Mouse (Mus musculus) layer of hippocampus, adult 8-10 months (tissue): ENCODE measurements around the gene Cbfa2t3. TPM values are rescaled to one million over a fixed set of nuclear protein-coding genes. Genes with fewer than 3 reads are reported as not detected.

ENCODE experiments used
- DNase-seq, 2 experiments: peaks; one replicate each; pipeline ENCODE4 v3.0.0; 2022; ENCODE audit warnings: low spot score in 2 of 2
- total RNA-seq, 4 experiments: library from RNA; stranded (reverse); gene quantifications; 2 replicates each; pipeline ENCODE4 v1.2.4; 2022

Cbfa2t3 gene
- total RNA-seq, 4 experiments from 2014 or later: 30.0 to 39.0 (median 37.0) TPM

GRCm38 (mm10) chr8:122611295-122612133 lies 87.4 kb downstream of the Cbfa2t3 start, which contains the start of the genes Galns and Trappc2l:
Gene Galns, minus strand, starts transcription at chr8:122611463.
Gene Trappc2l, plus strand, starts transcription at chr8:122611640.
- DNase-seq: peak; percentile 93 to 95

DNA sequence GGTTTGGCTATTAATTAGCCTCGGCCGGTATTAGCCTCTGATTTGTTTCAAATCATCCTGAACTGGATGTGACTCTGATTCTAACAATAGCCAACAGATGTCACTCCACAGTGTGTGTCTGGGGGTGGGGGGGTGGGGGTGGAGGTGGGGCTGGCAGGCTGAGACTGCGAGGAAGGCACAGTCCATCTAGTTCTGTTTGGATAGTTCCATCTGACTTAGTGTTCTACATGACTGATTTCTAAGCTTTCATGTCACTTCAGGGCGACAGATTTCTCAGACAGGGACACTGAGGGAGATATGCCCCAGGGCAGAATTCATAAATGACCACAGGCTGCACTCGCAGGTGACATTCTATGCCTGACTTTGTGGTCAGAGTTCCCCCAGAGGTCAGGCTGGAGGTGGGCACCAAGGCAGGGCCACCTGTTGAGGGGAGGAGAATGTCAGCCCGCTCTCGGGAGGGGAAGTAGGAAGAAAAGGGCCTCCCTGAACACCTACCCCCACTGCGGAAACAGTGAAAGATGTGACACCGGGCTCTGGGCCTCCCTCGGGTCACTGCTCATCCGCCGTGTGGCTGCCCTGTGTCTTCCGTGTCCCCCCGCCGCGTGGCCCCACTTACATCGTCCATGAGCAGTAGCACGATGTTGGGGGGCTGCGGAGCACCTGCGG lies 88.2 kb downstream of the Cbfa2t3 start:
- DNase-seq: peak in 1 of 2 experiments; percentile 29

DNA sequence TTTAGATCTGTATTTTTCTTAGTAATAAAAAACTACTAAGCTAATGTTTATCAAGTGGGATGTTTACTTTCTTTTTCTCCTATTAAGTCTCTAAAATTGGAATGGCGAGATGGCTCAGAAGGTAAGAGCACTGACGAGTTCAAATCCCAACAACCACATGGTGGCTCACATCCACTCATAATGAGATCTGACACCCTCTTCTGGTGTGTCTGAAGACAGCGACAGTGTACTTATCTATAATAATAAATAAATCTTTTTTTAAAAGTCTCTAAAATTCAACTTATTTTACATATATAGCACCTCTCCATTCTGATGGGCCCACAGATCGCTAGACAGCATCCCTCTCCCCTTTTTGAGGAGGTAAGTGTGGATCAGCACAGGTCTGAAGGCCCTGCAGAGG lies 88.7 kb downstream of the Cbfa2t3 start:
- DNase-seq: no peak

DNA sequence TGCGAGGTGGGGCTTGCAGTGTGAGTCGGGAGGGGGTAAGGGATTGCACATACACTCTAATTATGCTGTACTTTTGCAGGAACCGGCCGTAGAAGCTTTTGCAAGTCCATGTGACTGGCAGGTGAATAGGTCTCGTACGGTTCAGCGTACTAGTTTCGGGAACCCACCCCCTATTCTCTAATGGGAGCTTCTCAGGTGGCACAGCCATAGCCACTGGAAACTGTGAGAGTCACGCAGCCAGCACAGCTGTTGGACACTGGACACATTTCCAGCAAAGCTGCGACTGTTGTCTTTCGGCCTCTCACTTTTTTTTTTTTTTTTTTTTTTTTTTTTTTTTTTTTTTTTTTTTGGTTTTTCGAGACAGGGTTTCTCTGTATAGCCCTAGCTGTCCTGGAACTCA lies 92.1 kb downstream of the Cbfa2t3 start:
- no peak for DNase-seq

DNA sequence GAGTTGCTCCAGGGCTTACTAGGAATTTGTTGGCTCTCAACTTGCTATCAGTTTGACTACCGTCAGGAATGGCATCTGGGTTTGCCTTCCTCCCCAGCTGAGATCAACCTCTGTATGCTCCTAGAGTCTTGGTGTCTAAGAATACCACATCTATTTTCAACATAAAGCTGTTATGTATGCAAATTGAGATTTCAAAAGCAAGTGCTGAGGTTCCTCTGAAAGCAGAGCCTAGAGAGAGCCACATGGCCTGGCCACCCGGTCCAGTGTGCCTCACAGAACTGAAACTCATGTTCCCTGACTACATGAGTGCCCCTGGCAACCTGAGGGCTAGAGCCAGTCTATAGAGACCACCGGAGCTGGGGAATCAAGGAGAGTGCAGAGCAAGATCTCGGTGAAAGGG lies 93.5 kb downstream of the Cbfa2t3 start:
- DNase-seq: no peak

DNA sequence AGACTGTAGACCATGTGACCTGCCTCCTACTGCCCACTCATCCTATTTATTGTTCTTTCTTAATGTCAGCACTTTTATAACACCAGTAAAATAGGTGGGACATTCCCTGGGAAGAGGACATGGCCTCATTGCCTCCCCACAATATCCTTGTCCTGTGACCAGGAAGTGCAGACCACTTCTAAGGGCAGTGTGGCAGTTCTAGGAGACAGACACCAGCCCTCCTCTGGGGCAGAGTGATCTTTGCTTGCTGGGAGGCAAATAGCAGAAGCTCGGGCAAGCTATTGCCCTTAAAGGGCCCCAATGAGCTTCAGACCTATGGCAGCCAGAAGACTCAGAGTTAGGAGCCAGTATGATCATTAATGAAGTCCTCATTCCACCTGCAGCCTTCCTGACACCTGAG lies 94.3 kb downstream of the Cbfa2t3 start:
- no peak for DNase-seq

DNA sequence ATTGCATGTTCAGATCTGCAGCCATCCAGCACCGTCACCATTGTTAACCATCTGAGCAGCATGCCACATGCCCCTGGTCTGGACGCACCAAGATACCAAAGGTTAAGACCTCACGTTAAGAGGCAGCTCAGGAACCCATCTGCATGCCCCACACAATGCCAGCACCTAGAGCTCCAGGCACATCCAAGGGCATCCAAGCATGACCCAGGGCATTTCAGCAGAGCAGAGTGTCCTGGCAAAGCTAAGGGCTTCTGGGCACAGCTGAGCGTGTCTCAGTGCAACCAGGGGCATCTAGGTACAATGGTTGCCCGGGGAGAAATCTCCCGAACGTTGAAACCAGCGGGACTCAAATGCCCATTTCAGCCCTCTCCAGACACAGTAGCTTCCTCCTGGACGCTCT lies 98.2 kb downstream of the Cbfa2t3 start:
- DNase-seq: no peak

GRCm38 (mm10) chr8:122596031-122596430 lies 102.9 kb downstream of the Cbfa2t3 start:
- DNase-seq: no peak

DNA sequence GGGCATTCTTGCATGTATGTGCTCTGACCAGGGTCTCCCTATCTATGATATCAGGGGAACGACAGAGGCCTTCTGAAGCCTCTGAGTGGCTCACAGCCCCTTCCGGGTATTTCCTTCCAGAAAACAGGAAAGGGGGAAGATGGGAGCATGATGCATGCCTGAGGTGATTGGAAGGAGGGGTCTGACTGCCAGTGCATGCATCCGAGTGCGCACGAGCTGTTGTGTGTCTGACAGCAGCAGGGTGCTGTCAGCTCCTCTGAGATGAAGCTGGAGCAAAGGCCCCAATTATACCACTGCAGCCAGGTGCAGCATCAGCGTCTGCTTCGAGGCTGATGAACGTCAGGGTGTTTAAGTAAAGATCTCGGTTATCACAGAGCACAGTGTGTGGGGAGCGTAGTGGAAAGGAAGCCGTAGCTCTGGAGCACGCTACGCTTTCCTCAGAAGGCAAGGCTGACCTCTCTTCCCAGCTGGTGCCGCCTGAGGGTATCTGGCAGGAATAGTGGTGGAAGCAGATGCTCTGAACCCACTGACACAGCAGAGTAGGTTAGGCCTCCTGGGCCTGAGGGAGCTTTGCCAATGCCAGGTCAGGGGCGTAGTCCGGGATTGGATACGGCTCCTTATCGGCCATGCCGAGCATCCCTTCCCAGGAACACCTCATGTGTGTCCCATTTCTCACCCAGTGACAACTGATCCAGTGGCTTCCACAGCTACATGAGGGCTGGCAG lies 105.0 kb downstream of the Cbfa2t3 start:
- DNase-seq: no peak

DNA sequence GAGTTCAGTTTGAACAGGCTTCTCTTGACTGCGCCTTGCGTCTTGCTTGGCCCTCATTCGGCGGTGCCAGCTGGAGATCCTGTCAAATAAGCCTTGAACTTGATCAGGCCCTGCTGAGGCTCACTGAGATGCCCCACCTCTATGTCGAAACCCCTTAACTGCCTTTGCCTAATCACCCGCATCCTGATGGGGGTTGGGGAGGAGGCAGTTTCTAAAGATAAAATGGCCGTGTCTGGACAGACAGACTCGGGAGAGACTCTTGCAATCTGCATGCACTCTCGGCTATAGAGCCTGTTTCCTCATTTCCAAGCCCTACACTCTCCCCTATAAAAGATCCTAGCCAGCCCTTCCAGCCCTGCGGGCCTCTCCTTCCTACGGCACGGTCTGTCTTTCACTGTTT lies 105.7 kb downstream of the Cbfa2t3 start:
- no peak for DNase-seq

GRCm38 (mm10) chr8:122586749-122587148 lies 112.2 kb downstream of the Cbfa2t3 start:
- DNase-seq: no peak

DNA sequence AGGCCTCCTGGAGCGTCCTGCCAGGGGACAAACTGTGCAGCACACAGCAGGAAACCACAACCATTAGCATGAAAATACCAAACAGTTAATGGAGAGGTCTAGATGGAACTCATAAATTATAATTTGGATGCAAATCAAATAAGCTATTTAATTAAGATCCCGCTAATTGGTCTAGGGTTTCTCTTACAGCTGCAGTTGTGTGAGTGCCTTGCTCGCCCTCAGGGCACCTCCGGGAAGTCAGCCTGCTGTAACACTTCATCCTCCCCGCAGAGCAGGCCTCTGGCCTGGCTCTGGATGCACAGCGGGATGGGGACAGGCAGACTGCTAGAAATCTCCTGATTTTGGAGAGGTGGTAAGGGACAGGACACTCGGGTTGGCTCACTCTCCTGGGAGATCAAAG lies 112.7 kb downstream of the Cbfa2t3 start:
- no peak for DNase-seq

GRCm38 (mm10) chr8:122585411-122585891 lies 113.5 kb downstream of the Cbfa2t3 start:
- no peak for DNase-seq

DNA sequence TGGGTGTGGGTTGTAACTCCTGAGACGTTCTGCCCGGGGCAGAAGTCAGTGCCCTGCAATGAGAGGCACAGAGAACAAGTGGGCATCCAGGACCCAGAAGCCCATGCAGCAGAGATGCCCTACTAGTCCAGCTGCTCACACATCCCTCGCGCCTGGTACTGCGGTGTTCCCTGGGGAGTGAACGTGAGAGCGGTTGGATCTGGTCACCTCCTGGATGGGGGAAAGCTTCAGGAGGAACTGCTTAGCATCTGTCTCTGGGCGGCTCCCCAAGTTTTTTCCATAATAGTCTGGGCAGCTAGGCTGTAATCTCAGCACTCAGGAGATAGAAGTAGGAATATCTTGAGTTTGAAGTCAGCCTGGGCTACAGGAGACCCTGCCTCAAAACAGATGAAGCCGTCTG lies 113.9 kb downstream of the Cbfa2t3 start:
- no peak for DNase-seq

- no peak for DNase-seq
These were observed 118.0 kb downstream of the Cbfa2t3 start for GRCm38 (mm10) chr8:122580926-122581325.

- DNase-seq: no peak
These were observed 119.7 kb downstream of the Cbfa2t3 start for GRCm38 (mm10) chr8:122579196-122579595.

DNA sequence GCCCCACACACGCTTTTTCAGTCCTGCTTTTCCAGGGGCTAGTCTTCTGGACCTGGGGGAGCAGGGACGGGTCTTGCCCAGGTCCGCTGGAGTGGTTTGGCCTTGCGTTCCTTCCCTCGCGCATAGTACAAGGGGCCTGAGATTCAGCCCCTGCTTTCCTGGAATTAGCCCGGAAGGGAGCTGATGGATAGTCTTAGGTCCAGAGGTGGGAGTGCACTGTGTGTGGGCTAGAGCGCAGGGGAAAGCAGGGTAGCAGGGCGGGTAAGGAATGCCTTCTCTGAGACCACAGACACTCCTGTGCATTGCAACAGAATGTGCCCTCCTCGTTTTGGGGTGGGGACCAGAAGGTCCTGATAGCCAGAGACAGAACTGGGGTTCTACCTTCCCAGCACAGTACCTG lies 121.8 kb downstream of the Cbfa2t3 start:
- DNase-seq: no peak

DNA sequence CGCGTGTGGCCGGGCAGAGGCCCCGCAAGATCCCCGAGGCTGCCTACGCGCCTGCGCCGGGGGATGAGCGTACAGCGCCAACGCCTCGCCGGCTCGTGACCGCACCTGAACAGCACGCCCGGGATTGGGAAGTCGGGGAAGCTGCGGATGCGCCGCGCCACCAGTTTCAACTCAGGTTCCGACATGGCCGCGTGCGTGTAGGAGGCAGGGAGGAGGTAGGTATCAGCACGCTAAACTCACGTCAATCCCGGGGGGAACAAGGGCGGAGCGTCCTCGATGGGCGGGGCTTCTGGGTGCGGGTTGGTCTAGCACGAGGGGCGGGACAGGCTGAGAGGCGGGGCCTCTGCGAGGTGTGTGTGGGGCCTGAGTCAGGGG lies 122.3 kb downstream of the Cbfa2t3 start, which contains the start of gene Aprt:
Gene Aprt (minus strand): TSS at position 262 of the 375 bp plus-strand sequence.
- DNase-seq: peak; percentile 90 to 92

DNA sequence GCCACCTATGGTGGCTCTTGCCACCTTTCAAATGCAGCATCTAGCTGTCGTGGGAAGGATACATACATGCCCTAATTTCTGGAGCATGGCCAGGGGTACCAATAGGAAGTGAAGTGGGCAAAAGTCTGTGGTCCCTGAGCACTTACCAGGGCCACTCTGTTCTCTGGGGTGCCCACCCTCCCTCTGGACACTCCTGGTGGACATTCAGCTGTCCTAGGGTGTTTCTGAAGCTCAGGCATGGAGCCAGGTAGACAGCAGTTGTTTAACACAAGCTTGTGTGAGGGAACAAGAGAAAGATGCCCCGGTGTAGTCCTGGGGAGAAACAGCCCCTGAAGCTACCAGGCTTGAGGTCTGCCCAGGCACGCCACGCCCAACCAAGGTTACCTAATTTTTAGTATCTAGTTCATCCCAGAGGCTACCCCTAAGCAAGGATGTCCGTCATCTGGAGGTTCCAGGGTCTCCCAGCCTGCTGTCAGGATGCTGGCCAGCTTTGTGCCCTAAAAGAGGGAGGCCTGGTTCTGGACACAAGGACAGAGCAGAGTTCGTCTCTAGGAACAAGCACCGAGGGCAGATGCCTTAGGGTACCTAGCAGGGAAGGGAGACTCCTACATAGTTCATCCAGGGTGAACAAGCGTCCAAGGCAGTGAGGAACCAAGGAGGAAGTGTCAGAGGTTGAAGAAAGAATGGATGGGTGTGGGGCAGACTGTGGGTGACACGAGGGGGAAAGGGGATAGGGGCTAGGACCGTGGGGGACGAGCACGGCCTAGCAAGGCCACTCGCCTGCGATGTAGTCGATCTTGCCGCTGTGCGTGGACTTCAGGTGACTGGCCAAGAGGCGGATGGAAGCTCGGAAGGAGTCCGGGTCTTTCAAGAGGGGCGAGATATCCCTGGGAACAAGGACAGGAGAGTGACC lies 122.9 kb downstream of the Cbfa2t3 start:
- DNase-seq: no peak

- no peak for DNase-seq
These were observed 123.6 kb downstream of the Cbfa2t3 start for GRCm38 (mm10) chr8:122575286-122575685.
